Mouse (Mus musculus) layer of hippocampus, postnatal 36 days (tissue): Measurements from ENCODE around the gene Cabp4. TPM values are rescaled to one million over a fixed set of nuclear protein-coding genes. Genes with fewer than 3 reads are reported as not detected.
"Not testable (repeated sequence)": the region's sequence is repeated elsewhere in the genome, so short reads cannot be mapped to it uniquely, and the experiment has no call there.

ENCODE experiments used
- DNase-seq, 2 experiments: peaks; one replicate each; pipeline ENCODE4 v3.0.0; 2022
- total RNA-seq, 2 experiments: library from RNA; stranded (reverse); gene quantifications; 2 replicates each; pipeline ENCODE4 v1.2.3; 2021

The Cabp4 gene
- total RNA-seq, 2 experiments from 2014 or later: 0.17 to 0.28 TPM

- DNase-seq: no peak
Observed at GRCm38 (mm10) chr19:4146366-4147021, 2.7 kb upstream of the Cabp4 start.

- DNase-seq: no peak
Observed at GRCm38 (mm10) chr19:4145936-4146335, 2.1 kb upstream of the Cabp4 start.

- DNase-seq: no peak
Observed at GRCm38 (mm10) chr19:4144550-4145498, 991 bp upstream of the Cabp4 start.

GRCm38 (mm10) chr19:4142416-4143173 is 1.2 kb downstream of the Cabp4 start:
- DNase-seq: no peak

- no peak for DNase-seq
Observed at GRCm38 (mm10) chr19:4140147-4140546, 3.7 kb downstream of the Cabp4 start.

- DNase-seq: no peak
Observed at GRCm38 (mm10) chr19:4139446-4139845, 4.4 kb downstream of the Cabp4 start, which contains the start of gene Gpr152. Gene Gpr152 (plus strand): TSS chr19:4139787.

GRCm38 (mm10) chr19:4137913-4138312 is 5.9 kb downstream of the Cabp4 start:
- DNase-seq: no peak

- DNase-seq: no peak
Observed at GRCm38 (mm10) chr19:4136463-4136862, 7.4 kb downstream of the Cabp4 start.

GRCm38 (mm10) chr19:4135963-4136345 is 7.9 kb downstream of the Cabp4 start:
- not testable (repeated sequence) for DNase-seq

- not testable (repeated sequence) for DNase-seq
Observed at GRCm38 (mm10) chr19:4135229-4135962, 8.4 kb downstream of the Cabp4 start.

GRCm38 (mm10) chr19:4134354-4134753 is 9.5 kb downstream of the Cabp4 start:
- DNase-seq: no peak

GRCm38 (mm10) chr19:4131768-4132167 is 12.1 kb downstream of the Cabp4 start:
- DNase-seq: no peak

- no peak for DNase-seq
Observed at GRCm38 (mm10) chr19:4131075-4131474, 12.8 kb downstream of the Cabp4 start.

GRCm38 (mm10) chr19:4130106-4130505 is 13.7 kb downstream of the Cabp4 start:
- DNase-seq: no peak

- no peak for DNase-seq
Observed at GRCm38 (mm10) chr19:4129462-4129861, 14.4 kb downstream of the Cabp4 start.

GRCm38 (mm10) chr19:4126759-4127495 is 16.9 kb downstream of the Cabp4 start:
- DNase-seq: no peak

- peak; percentile 97 to 98 for DNase-seq
Observed at GRCm38 (mm10) chr19:4125741-4126696, 17.8 kb downstream of the Cabp4 start, which contains the start of gene Aip. Gene Aip (minus strand): TSS chr19:4125858.

- not testable (repeated sequence) for DNase-seq
Observed at GRCm38 (mm10) chr19:4125268-4125667, 18.6 kb downstream of the Cabp4 start.

- DNase-seq: no peak
Observed at GRCm38 (mm10) chr19:4124432-4124831, 19.4 kb downstream of the Cabp4 start.
